Mouse (Mus musculus): Measurements from ENCODE around the gene Mrgprf. TPM values are rescaled to one million over a fixed set of nuclear protein-coding genes. Genes with fewer than 3 reads are reported as not detected.
A peak's percentile ranks its signal among the peaks of the same experiment; 100 is the strongest.

Gene Mrgprf
- not detected in 2 replicates for polyA plus RNA-seq (2011; ENCODE audit: insufficient read depth, insufficient read length, low read depth, missing spikeins)

DNA sequence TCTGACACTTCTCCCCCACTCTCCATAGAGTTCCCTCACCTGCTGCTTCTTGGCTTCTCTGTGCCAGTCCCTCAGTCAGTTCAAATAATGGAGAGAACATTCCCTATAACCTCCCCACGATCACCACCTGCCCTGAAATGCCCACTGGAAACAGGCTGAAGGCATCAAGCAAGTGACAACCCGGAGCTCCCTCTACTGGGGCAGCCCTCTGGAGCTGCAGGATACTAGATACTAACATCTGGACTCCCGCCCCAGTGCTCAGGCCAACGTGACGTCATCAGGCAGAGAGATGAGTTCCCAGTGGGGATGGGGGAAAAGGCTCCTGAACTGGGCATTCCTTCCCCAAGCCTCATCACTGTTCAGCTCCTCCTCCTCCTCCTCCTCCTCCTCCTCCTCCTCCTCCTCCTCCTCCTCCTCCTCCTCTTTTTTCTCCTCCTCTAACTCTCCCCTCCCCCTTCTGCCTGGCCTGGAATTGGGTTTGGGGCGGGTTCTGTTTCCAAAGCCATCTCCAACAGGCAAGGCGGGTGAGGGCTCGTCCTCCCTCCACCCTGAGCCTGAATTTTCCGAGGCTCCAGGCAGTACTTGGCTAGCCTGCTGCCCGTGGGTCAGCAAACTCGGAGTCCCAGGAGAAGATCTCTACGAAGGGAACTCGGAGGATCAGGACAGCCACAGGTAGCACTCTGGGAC is at the start of gene Mrgprf:
Mrgprf (plus strand) TSS at position 508 of the 687 bp plus-strand sequence.
- TF ChIP-seq EP300 (IDR thresholded peaks at IDR 0.05; ENCODE audit: insufficient read depth, low read depth, low read length) (no peak), CTCF (IDR thresholded peaks at IDR 0.05; ENCODE audit: low read depth, low read length) (peak; percentile 6), POLR2A (IDR thresholded peaks at IDR 0.05; ENCODE audit: insufficient read depth, low read length) (no peak)
- Histone ChIP-seq H3K9me3 (replicated peaks; ENCODE audit: control insufficient read depth, insufficient read depth, low read length, poor library complexity, severe bottlenecking) (no peaks in the 10 kb centered on the region), H3K27me3 (ENCODE audit: control insufficient read depth, insufficient read depth, low read length, poor library complexity, severe bottlenecking) (no peaks in the 10 kb centered on the region), H3K27ac (ENCODE audit: insufficient read depth, low read length) (no peak within 1 kb of the TSS), H3K36me3 (ENCODE audit: control insufficient read depth, insufficient read depth, low read length, poor library complexity, severe bottlenecking) (no peaks in the 10 kb centered on the region), H3K9ac (ENCODE audit: low read depth, poor library complexity, severe bottlenecking) (no peak within 1 kb of the TSS), H3K4me1 (ENCODE audit: control insufficient read depth, insufficient read depth, low read length) (peaks cover 2% of the 10 kb centered on the region), H3K4me3 (ENCODE audit: low read depth, low read length) (no peak within 1 kb of the TSS)

DNA sequence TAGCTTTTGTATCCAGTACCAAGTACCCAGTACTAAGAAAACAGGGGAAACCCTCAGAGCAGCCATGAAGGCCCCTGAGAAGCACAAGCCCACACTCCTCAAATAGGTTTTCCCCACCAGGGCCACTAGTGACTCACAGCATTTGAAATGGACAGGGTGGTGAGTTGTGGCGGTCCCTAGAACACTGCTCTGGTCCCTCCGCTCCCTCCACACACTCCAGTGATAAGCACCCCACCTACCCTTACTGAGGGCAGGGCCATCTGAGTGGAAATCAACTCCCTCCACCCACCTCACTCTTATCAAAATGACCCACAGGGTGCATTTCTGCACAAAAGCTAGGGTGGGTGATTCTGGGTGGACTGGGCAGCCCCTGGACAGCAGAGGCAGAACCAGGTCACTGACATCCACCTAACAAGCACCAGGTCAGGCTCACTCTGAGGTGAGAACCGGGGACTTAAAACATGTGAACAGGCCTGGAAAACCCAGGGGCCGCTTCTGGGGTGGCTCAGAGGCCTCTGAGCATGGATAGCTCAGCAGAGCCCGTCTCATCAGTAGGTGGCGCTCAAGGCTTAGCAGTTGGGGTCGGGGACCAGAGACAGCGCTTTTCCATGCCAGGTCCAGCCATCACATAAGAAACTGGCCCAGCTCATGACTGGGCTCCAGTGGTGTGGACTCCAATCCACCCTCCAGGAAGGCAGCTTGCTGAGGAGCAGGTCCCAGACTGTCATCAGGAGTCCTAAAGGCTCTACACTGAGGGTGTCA is 47.7 kb upstream of the Mrgprf start:
- Histone ChIP-seq H3K27me3 (ENCODE audit: control insufficient read depth, insufficient read depth, low read length, poor library complexity, severe bottlenecking) (no peaks in the 10 kb centered on the region), H3K4me3 (ENCODE audit: low read depth, low read length) (no peak overlapping the region)

DNA sequence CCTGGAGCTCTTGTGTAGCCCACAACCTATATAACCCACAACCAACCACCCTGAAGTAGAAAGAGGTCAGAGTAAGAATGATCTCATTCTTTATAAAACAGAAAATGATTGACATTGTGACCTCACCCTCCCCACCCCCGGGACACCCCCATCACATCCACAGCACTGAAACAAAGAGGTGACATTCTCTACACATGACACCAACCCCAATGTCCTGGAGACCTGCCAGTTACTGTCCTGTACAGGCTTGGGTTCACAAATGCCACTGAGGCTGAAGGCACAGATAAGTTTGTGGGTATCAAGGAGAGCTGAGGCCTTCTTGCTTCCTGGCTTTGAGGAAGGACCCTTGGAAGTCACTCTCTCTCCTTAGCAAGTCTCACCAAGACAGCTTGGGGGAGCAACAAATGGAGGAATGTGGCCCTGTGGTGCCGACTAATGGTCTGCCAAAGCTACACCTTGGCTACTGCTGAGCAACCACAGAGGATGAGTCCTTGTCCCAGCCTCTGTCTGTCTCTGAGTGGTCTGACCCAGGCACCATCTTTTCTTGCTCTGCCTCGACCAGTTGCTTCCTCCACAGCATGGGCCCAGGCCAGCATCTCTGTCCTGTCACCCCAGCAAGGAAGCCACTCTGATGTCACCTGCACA is 46.5 kb upstream of the Mrgprf start:
- no peak for TF ChIP-seq POLR2A (IDR thresholded peaks at IDR 0.05; ENCODE audit: insufficient read depth, low read length)
- no peak for TF ChIP-seq CTCF (IDR thresholded peaks at IDR 0.05; ENCODE audit: low read depth, low read length)
- no peak for TF ChIP-seq EP300 (IDR thresholded peaks at IDR 0.05; ENCODE audit: insufficient read depth, low read depth, low read length)
- H3K36me3 ChIP-seq (ENCODE audit: control insufficient read depth, insufficient read depth, low read length, poor library complexity, severe bottlenecking), result no peaks in the 10 kb centered on the region
- no peaks in the 10 kb centered on the region for H3K27me3 ChIP-seq (ENCODE audit: control insufficient read depth, insufficient read depth, low read length, poor library complexity, severe bottlenecking)
- no peak overlapping the region for H3K9ac ChIP-seq (ENCODE audit: low read depth, poor library complexity, severe bottlenecking)
- no peaks in the 10 kb centered on the region for H3K9me3 ChIP-seq (replicated peaks; ENCODE audit: control insufficient read depth, insufficient read depth, low read length, poor library complexity, severe bottlenecking)
- no peaks in the 10 kb centered on the region for H3K4me1 ChIP-seq (ENCODE audit: control insufficient read depth, insufficient read depth, low read length)
- no peak overlapping the region for H3K27ac ChIP-seq (ENCODE audit: insufficient read depth, low read length)
- no peak overlapping the region for H3K4me3 ChIP-seq (ENCODE audit: low read depth, low read length)

More for the DNA sequence above, 47.7 kb upstream of the Mrgprf start:
- Histone ChIP-seq H3K27ac (ENCODE audit: insufficient read depth, low read length) (no peak overlapping the region), H3K9ac (ENCODE audit: low read depth, poor library complexity, severe bottlenecking) (no peak overlapping the region), H3K4me1 (ENCODE audit: control insufficient read depth, insufficient read depth, low read length) (no peaks in the 10 kb centered on the region), H3K36me3 (ENCODE audit: control insufficient read depth, insufficient read depth, low read length, poor library complexity, severe bottlenecking) (no peaks in the 10 kb centered on the region), H3K9me3 (replicated peaks; ENCODE audit: control insufficient read depth, insufficient read depth, low read length, poor library complexity, severe bottlenecking) (no peaks in the 10 kb centered on the region)
- peak; percentile 86 for TF ChIP-seq CTCF (IDR thresholded peaks at IDR 0.05; ENCODE audit: low read depth, low read length)
- TF ChIP-seq EP300 (IDR thresholded peaks at IDR 0.05; ENCODE audit: insufficient read depth, low read depth, low read length), result no peak

DNA sequence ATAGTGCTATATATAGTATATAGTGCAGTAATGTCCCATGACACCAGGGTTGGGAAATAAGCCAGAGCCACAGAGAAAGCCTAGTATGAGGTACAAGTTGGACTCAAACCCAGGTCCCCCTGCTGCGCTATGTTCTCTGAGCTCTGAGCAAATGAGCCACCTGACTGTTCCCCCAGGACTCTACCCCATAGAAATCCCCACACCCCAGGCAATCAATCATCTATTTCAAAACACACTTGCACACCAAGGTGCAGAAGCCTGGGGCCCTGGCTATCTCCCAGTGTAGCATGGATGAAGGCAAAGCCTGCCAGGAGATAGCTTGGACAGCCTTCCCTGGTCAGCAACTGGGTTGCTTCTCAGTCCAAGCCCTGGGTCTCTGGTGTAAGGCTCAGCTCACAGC is 44.5 kb upstream of the Mrgprf start:
- Histone ChIP-seq H3K9me3 (replicated peaks; ENCODE audit: control insufficient read depth, insufficient read depth, low read length, poor library complexity, severe bottlenecking) (no peaks in the 10 kb centered on the region), H3K27ac (ENCODE audit: insufficient read depth, low read length) (no peak overlapping the region), H3K4me1 (ENCODE audit: control insufficient read depth, insufficient read depth, low read length) (no peaks in the 10 kb centered on the region), H3K36me3 (ENCODE audit: control insufficient read depth, insufficient read depth, low read length, poor library complexity, severe bottlenecking) (no peaks in the 10 kb centered on the region), H3K27me3 (ENCODE audit: control insufficient read depth, insufficient read depth, low read length, poor library complexity, severe bottlenecking) (no peaks in the 10 kb centered on the region), H3K4me3 (ENCODE audit: low read depth, low read length) (no peak overlapping the region), H3K9ac (ENCODE audit: low read depth, poor library complexity, severe bottlenecking) (no peak overlapping the region)
- TF ChIP-seq EP300 (IDR thresholded peaks at IDR 0.05; ENCODE audit: insufficient read depth, low read depth, low read length) (no peak), POLR2A (IDR thresholded peaks at IDR 0.05; ENCODE audit: insufficient read depth, low read length) (no peak), CTCF (IDR thresholded peaks at IDR 0.05; ENCODE audit: low read depth, low read length) (no peak)

DNA sequence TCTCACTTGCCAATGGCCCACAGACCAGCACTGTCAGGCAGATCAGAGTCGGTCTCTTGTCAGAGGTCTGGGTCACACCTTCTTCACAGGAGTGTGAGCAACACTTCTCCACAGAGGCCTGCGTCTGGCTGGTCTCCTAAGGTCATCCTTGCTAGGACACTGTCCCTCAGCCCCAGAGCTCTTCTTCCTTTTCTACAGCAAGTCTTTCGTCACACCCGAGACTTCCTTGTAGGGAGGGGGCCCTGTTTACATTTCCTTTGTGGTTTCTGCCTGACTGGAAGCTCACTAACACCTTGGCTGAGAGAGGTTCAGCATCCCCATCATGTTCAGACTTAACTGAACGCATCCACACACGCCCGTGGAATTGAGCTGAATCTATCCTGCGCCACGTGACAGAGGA is 36.4 kb upstream of the Mrgprf start:
- Histone ChIP-seq H3K36me3 (ENCODE audit: control insufficient read depth, insufficient read depth, low read length, poor library complexity, severe bottlenecking) (0 out of 2 replicates have a peak, but pooled peaks cover 3% of the 10 kb centered on the region), H3K27ac (ENCODE audit: insufficient read depth, low read length) (no peak overlapping the region), H3K4me1 (ENCODE audit: control insufficient read depth, insufficient read depth, low read length) (no peaks in the 10 kb centered on the region), H3K9me3 (replicated peaks; ENCODE audit: control insufficient read depth, insufficient read depth, low read length, poor library complexity, severe bottlenecking) (no peaks in the 10 kb centered on the region), H3K4me3 (ENCODE audit: low read depth, low read length) (no peak overlapping the region), H3K9ac (ENCODE audit: low read depth, poor library complexity, severe bottlenecking) (no peak overlapping the region), H3K27me3 (ENCODE audit: control insufficient read depth, insufficient read depth, low read length, poor library complexity, severe bottlenecking) (no peaks in the 10 kb centered on the region)
- no peak for TF ChIP-seq CTCF (IDR thresholded peaks at IDR 0.05; ENCODE audit: low read depth, low read length)
- TF ChIP-seq EP300 (IDR thresholded peaks at IDR 0.05; ENCODE audit: insufficient read depth, low read depth, low read length), result no peak
- TF ChIP-seq POLR2A (IDR thresholded peaks at IDR 0.05; ENCODE audit: insufficient read depth, low read length), result no peak

All from ES-Bruce4 (cell line).